Mouse (Mus musculus): ENCODE measurements around the gene Plgrkt.
"Not testable (repeated sequence)": the region's sequence is repeated elsewhere in the genome, so short reads cannot be mapped to it uniquely, and the experiment has no call there.

The Plgrkt gene

DNA sequence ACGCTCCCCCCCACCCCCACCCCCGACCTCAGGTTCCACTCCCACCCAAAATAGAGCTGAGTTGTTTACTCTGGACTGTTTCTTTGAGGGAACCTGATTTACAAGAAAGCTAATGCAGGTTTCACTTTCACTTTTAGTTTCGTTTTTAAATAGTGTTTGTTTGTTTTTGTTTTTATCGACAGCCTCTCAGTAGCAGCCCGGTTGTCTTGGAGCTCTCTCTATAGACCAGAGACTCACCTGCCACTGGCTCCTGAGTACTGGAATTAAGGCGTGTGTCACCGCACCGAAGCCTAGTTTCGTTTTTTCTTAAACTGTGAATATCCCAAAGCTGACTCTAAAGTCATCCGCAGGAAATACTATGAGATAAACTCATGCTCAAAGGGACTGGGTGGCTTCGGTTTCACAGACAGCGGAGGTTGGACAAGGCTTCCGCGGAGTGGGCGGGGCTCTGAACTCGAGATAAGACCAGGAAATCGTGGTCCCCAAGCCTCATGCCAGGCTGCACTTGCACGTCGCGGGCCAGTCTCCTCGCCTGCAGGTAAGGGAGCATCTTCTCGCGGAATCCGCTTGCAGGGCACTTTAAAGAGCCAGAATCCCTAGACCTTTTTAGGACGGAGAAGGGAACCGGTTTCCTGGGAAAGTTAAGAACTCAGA lies at the start of gene Plgrkt, which contains the start of gene Cd274:
Gene Plgrkt, minus strand, starts transcription at position 422 of the 654 bp plus-strand sequence.
Gene Cd274, plus strand, starts transcription at position 487 of the 654 bp plus-strand sequence.
- peak; percentile 96 for DNase-seq (ENCODE audit: low read depth, low spot score)

DNA sequence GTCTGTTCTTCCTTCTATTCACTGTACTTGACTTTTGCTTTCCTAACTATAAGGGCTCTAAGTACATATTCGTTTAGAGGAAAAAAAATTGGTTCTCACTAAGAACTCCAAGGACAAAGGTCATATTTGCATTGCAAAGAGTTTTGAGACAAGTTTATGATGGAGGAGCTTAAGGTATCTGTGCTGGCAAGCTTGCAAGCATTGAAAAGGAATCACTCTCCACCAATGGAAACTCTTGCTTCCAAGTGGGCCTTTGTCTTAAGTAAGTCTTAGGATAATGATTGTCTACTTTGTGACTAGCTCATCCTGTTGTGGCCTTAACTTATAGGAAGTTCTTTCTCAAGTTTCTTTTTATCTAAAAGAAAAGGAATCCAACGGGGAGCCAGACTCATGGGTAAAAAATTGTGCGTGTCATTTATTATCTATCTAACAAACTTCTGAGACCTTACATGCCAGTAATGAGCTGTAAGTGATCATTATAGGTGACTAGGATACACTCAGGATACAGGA lies 49.3 kb upstream of the Plgrkt start:
- DNase-seq (ENCODE audit: low read depth, low spot score): no peak

DNA sequence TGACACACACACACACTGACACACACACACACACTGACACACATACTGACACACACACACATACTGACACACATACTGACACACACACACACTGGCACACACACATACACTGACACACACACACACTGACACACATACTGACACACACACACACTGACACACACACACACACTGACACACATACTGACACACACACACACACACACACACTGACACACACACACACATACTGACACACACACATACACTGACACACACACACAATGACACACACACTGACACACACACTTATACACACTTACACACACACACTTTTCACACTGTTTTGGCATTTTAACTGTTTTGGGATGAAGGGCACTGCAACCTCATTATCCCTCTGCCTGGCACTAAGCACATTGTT lies 47.7 kb upstream of the Plgrkt start:
- DNase-seq (ENCODE audit: low read depth, low spot score): not testable (repeated sequence)

DNA sequence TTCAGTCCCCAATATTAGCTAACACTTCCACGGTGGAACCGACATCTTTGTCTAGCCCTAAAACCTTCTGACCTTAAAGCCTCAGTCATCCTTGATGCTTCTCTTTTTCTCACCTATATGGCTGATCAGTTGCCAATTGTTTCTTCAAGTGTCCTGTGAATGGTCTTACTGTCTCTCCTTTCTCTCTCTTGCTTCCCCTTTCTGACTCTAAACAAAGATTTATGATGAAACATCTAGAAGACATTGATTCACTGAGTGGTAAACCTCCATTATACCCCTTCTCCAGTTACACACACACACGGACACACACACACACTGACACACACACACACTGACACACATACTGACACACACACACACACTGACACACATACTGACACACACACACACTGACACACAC lies 47.3 kb upstream of the Plgrkt start:
- DNase-seq (ENCODE audit: low read depth, low spot score): no peak

DNA sequence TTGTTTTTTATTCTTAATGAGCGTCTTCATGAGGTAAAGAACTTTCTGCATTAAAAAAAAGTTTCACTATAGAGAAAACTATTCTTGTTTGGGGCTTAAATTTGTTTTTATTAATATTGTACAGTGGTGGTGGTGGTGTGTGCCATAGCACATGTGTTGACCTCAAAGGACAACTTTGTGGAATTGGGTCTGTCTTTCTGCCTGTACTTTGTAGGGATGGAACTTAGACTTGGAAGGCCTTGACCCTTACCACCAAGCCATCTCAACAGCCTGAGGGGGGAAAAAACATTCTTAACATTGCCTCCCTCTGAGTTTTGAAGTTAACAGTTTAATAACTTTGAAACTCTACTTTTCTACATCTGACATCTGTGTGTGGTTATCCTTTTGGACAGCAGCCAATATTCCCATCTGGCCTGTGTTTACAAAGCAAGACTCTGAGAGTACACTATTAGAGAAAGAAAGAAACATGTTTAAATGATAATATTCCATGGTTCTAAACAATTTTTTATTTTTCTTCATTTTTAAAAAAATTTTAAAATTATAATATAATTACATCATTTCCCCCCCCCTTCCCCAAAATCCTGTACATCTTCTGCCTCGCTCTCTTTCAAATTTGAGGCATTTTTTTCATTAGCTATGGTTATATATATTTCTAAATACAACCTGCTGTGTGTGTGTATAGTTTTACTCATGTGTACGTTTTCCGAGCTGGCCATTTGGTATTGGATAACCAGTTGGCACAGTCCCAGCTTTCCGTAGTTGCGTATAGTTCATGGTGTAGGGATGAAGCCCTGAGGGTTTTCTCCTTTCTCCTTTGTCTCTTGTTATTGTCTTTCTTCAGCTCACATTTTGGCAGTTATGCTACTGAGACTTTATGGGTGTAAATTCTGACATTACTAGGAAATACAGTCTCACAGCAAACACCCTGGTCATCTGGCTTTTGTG lies 45.6 kb upstream of the Plgrkt start:
- no peak for DNase-seq (ENCODE audit: low read depth, low spot score)

DNA sequence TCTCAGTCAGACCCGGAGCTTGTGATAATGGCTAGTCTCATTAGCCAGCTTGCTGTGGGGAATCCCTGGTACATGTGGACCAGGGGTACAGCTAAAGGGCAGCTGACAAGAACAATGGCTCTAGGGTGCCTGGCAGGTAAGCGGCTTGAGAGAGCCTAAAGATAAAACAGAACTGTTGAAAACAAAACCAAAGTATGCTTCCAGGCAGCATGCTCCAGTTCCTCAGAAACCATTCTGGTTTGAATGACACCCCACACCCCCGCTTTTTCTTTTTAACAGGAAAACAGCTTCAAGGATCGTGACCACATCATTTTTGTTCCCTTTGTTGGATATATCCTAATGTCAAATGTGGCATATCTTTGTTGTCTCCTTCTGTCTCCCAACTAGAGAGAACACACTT lies 43.4 kb upstream of the Plgrkt start, which contains the start of gene Pdcd1lg2:
Gene Pdcd1lg2, plus strand, starts transcription at position 301 of the 400 bp plus-strand sequence.
- DNase-seq (ENCODE audit: low read depth, low spot score): no peak

DNA sequence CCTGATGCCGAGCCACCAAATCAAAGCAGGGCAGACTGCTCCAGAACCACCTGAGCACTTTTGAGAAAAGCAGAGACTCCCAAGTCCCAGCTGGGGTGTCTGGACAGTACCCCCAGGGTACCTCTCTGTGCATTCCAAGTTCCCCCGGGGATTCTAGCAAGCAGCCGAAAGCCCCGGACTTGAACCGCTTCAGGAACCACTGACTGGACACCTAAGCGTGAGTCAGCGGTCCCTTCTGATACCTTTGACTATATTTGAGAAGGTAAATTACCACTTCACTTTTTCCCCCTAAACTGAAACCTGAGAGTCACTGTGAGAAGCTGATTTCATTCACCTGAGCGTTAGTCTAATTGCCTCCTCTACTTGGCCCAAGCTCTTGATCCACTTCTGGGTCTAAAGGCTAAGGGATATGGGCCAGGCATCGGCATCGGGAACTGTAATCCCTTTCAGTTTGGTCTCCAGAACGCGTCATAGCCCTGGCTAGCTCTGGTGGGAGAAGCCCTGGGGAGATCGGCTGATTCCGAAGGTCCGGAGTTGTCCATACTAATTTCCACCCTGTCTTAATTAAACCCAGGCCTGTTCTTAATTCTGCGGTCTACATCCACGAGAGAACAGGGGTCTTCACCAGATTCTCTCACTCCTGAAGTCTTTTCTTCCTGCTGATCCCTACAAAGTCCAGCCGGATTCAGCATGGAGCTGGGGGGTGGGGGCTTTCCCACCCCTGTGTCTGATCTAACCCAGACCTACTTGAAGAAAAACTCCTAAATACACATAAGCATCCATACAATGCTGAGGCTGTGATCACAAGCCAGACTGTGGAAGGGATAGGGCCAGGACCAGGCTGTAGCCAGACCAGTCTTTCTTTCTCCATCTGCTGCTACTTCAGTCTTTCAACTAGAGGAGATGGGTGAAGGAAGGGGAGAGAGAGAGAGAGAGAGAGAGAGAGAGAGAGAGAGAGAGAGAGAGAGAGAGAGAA lies 39.1 kb upstream of the Plgrkt start:
- DNase-seq (ENCODE audit: low read depth, low spot score): no peak

DNA sequence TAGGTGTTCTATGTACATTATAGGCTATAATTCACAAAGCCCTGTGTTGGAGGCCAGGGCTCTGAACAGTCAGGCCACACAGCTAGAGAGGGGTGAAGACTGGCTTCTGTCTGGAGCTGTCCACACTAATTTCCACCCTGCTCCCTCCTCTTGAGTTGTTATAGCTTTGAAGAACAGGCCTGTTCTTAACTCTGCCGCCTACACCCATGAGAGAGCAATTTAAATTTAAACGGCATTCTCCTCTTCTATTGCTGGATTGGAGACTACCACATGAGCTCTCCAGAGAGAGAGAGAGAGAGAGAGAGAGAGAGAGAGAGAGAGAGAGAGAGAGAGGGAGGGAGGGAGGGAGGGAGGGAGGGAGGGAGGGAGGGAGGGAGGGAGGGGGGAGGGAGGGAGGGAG lies 38.2 kb upstream of the Plgrkt start:
- DNase-seq (ENCODE audit: low read depth, low spot score): no peak

DNA sequence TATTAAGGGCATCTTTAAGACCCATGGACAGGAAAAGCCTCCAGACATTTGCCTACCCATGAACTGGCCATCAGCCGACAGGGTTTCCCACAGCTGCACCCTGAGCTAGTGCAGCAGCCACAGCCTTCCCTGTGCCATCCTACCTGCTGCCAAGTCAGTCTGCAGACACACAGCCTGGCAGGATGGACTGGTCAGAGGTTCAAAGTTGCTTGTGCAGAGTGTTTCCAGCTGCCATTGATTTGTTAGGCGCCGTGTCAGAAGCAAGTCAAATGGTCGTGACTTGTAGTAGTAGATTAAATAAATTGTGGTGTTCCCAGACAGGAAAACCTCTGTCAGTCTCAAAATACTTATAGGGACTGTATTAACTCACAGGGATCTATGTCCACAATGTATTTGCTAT lies 36.1 kb upstream of the Plgrkt start:
- no peak for DNase-seq (ENCODE audit: low read depth, low spot score)

DNA sequence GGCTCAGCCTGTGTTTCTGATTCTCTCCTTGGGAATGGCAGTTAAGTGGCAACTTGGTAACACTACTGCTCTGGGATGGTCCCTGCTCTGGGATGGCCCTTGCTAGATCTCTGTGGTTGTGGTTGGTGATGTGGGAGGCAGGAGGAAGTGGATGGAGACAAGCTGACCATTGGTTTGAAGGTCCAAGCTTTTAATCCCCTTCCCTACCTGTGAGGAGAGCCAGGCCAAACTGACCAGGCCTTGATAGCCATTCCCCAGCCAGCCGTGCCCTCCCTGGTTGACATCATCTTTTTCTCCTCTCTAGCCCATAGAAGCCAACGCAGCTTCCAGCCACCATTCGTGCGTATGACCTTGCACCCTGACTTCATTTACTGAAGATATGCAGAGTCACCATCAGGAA lies 35.4 kb upstream of the Plgrkt start:
- no peak for DNase-seq (ENCODE audit: low read depth, low spot score)

DNA sequence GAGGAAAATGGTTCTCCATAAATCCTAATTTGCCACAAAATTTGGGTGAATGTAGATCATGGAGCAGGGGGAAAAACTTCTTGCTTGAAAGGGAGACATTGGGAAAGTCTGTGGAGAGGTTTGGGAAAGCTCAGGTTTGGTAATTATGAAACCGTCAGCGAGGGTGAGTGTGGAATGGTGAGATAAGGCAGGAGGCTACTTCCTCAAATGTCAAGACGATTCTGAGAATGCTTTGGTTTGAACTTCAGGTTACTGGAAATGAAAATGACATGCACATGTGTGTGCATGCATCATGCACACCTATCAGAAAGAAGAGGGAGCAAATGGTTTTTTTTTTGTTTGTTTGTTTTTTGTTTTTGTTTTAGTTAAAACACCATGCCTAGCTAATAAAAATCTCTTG lies 33.3 kb upstream of the Plgrkt start:
- DNase-seq (ENCODE audit: low read depth, low spot score): no peak

DNA sequence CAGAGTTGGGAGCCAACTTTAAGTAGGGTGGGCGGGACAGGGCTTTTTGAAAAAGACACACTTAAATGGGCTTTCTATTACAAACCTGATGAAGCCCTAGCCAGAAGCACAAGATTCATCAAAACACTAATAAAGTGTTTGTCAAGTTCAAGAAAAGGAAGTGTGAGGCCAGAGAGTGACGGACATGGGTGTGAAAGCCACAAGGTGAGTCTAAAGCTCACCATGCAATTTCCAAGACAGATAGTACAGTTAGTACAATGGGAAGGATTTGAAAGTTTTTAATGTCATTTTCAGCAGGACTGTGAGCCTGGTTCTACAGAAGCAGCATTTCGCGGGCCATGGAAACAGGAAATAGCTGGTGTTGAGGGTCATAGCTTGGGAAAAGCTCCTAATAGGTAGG lies 32.6 kb upstream of the Plgrkt start:
- no peak for DNase-seq (ENCODE audit: low read depth, low spot score)

DNA sequence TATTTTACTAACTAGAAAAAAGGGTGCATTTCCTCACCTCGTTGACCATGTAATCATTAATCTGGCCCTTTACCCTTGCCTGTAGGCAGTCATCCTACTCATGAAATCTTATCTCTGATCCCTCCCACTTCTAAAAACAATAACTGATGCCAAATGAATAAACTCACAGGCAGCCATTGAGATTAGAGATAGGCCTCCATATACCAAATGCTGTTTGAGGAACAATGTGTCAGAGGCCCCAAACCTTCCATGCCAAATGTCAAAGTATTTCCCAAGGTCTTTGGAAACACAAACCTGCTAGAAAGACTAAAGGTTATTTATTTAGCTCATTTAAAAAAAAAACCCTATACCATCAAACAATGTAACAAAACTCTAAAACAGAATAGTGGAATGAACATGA lies 29.2 kb upstream of the Plgrkt start:
- DNase-seq (ENCODE audit: low read depth, low spot score): no peak

DNA sequence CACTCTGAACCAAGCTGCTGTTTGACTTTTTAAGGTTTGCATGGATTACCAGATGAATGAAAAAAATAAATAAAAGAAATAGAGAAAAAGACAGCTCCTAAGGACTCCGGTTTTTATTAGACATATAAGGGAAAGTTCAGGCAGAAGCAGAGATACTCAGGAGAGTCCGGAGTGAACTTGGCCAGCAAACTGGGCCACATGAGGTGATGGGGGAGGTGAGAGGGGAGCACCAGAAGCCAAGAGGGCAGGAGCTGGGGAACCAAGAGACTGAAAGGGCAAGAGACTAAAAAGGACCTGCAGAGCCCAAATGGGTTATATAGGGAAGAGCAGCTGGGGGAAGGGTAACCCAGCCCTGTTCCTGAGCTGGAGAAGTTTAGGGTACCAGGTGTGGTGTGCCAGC lies 27.5 kb upstream of the Plgrkt start:
- no peak for DNase-seq (ENCODE audit: low read depth, low spot score)

DNA sequence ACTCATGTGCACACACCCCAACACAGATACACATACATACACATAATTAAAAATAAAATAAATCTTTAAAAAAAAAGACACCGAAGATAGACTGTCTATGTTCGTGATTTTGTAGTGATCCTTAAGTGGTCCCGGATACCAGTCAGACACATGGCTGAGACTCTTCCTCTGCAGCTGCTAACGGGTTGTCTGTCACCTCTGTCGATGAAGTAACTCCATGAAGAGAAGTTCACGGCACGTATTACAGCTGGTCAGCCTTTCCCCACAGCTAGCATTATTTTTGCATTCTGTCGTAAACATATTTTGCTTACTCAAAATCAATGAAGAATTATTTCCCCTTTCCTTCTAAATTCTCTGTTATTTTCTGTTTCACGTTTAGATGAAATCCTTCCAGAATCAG lies 26.1 kb upstream of the Plgrkt start:
- no peak for DNase-seq (ENCODE audit: low read depth, low spot score)

DNA sequence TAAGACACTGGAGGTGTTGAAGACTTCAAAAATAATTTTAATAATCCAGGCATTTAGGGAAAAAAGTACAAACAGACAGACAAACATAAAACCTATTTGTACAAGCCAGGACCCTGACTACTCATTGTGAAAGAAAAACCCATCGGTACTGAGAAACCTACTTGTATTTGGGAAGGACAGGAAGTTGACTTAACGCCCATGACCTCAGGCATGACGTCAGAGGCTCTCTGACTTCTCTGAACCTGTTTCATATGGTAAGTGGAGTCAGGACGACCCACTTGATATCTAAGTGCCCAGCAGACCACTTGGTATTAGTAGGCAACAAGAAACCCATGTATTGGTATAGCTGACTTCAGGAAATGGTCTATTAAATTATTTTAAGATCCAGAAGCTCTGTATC lies 24.1 kb upstream of the Plgrkt start:
- peak; percentile 65 for DNase-seq (ENCODE audit: low read depth, low spot score)

DNA sequence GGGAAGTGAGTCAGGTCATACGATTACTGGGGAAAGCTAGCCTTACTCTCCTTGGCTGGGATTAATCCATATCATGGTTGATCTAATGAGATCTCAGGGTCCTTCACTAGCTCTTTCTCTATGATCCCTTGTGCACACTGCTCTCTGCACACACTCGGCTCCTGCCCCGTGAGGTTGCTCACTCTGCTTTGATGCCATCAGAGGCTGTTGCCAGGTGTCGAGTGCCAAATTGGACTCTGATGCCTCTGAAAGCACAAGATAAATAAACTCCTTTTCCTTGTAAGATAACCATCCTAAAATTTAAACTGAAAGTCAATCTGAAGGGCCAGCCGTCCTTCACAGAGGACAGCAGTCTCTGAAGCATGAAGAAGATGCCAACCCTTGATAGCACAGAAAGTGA lies 23.3 kb upstream of the Plgrkt start:
- no peak for DNase-seq (ENCODE audit: low read depth, low spot score)

DNA sequence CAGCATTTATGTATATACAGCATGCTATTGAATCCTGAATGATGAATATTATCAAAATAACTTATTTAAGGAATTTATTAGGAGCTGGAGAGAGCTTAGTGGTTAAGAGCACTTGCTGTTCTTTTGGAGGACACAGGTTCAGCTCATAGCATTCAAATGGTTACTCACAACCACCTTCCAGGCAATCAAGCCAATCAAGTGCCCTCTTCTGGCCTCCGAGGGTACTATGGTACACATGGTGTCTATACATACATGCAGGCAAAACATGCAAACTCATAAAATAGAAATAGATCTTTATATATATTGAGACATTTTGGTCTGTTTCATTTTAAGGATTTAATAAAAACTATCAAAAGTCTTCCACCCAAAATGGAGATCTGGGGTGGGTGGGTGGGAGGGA lies 21.6 kb upstream of the Plgrkt start:
- DNase-seq (ENCODE audit: low read depth, low spot score): peak; percentile 22

DNA sequence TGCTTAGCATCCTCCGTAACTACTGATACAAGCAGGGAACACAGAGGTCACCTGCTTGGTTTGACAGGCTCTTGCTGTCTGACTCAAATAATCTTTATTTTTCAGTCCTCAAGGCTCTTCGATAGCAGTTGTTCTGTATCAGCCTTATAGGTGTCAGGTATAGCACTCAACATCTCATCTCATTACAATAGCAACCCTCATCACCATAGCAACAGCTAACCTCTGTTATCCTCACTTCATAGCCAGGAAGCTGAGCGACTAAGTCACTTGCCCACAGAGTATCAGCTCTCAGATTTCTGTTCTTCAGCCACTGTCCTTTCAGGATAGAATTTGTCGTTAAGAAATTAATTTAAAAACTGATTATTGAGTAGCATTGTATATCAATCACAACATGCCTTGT lies 18.6 kb upstream of the Plgrkt start:
- no peak for DNase-seq (ENCODE audit: low read depth, low spot score)

DNA sequence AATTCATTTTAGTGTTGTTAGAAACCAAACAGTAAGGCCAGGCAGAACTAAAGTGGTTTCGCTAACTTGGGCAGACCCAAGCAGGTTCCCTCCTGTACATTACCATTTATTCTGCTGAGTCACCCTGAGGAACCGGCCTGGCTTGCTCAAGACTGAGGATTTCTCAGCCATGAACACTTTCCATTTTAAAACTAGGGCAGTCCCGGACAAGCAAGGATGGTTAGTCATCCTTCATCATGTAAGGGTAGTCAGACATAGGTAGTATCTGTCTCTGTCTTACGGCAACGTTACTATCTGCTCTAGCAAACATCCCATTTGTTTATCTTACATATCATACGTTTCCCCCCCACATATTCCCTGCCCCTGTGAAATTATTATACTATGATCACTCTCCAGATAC lies 17.8 kb upstream of the Plgrkt start:
- DNase-seq (ENCODE audit: low read depth, low spot score): no peak

DNA sequence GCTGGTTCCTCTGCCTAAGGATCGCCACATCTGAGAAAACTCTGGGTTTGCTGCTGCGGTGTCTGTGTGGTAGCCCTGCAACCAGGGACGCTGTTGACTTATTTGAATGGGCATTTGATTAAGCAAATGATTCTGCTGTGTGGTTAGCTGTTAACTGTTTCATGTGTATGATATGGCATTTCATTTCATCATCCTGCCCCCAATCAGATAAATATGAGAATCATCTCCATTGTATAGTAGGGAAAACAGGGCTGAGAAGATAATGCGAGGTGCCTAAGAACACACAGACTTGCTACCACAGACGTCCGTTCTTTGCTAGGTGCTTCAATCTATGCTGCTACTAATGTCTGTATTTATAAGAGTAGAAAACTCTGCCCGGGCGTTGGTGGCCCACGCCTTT lies 17.2 kb upstream of the Plgrkt start:
- DNase-seq (ENCODE audit: low read depth, low spot score): no peak

DNA sequence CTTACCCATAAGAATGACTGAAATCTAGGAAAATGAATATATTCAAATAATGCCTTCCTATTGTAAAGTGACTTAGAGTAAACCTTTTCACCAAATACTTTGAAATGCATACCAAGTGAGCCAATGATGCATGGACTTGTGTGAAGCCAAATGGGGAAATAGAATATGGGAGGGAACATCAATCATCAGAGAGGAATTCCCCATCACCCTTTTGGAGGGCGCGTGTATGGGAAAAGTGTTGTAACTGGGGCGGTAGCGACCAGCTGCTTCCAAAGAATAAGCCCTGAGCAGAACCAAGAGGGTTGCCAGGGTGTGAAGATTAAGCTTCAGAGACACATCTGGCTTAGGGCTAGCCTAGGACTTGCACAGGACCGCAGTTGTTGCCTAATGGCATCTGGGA lies 16.2 kb upstream of the Plgrkt start:
- no peak for DNase-seq (ENCODE audit: low read depth, low spot score)

Data from CD4-positive, CD25-positive, alpha-beta regulatory T cell, adult 2 months (primary cell).